Mouse (Mus musculus): Measurements from ENCODE around the gene Hnrnph1.
A peak's percentile ranks its signal among the peaks of the same experiment; 100 is the strongest.

Gene Hnrnph1

DNA sequence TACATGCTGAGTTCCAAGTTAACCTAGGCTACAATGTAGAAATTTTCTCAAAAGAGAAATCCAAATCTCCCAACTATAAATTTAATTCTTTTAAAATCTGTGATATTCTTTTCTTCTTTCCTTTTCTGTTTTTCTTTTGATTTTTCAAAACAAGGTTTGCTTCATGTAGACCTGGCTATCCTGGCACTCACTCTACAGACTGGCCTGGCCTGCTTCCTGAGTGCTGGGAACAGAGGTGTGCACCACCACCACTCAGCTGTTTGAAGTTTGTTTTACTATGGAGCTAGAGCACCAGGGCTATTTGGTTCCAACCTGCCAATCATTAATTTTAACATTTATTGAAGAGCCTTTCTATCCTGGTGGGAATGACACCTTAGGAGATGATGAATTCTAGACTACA lies 3.7 kb upstream of the Hnrnph1 start:
- no peak for DNase-seq (ENCODE audit: low spot score)

DNA sequence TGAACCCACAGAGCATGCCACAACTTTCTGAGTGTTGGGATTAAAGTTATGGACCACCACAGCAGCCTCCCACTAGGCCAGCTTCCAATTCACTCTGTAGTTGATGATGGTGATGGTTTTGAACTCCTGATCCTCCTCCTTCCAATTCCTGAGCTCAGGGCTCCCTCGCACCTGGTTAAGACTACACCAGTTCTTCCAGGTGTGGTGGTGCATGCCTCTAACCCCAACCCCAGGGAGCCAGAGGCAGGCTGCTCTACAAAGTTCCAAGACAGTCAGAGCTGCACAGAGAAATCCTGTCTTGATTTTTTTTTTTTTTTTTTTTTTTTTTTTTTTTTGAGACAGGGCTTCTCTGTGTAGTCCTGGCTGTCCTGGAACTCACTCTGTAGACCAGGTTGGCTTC lies 3.2 kb upstream of the Hnrnph1 start:
- DNase-seq (ENCODE audit: low spot score): no peak

DNA sequence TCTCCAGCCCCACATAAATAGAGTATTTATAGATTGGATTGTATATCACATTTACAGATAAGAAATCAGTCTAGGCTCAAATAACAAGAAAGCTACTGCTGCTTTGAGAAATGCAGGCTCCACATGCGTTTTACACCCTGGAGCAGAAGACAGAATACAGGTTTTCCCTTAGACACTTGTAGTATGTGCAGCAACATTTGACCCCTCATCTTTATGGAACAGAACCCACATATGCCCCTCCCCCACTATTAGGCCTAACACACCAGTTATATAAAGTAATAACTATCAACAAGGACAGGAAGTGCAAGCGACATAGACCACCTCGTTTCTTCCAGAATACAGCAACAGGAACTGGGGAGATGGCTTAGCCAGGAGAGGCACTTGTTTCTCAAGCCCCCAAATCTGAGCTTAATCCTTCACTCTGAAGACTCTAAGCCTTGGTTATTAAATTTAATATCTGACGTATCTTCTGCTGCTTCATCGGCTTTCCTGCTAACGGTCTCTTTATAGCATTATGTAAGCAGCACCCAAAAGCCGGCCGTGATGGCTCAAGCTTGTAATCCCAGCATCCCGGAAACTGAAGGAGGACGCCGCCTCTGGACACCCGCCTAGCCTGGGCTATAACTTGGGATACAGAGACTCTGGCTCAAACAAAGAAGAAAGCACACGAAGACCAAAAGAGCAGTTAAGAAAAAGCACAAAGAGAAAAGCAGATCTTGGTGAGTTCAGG lies 2.3 kb upstream of the Hnrnph1 start:
- no peak for DNase-seq (ENCODE audit: low spot score)

DNA sequence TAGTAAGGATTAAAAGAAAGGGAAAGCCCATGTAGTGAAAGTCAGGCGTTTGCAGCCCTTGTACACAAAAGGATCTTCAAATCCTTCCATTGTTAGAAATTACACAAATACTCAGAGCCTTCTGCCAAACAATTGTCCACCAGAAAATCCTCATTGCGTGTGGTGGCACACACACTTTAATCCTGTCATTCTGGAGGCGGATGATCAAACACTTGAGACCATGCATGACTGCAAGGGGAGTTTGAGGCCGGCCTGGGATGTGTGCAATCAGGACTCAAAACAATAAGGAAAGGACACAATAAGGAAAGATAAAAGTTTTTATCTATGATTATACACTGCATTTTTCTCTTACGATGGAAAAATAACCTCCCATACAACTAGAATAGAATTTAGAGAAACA lies 1.4 kb upstream of the Hnrnph1 start:
- DNase-seq (ENCODE audit: low spot score): no peak

DNA sequence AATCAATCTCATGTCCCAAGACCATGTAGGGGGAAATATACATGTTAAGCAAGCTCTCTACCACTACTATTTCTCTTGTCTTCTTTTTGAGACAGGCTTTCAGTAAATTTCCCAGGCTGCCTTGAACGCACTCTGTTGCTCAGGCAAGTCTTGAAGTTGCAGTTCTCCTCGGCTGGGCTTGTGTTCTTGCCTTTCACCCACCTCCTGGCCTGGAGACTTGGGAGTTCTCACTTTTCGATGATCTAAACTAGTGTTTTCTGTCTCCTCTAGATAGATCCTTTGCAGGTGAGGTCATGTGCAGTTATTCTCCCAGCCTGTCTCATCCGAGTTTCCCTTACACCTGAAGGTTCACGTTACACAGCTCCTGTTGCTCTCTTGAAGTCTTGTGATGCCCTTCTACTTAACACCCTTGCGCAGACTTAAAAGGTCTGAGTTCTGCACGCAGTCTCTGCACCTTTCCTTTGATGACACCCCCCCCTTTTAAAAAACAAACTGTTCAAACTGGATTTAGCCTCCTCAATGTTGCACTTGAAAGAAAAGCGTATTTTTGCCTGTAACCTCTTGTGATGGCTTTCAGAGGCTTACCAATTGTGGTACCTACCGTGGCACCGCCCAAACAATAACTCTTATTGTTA lies 517 bp upstream of the Hnrnph1 start:
- DNase-seq (ENCODE audit: low spot score): no peak

DNA sequence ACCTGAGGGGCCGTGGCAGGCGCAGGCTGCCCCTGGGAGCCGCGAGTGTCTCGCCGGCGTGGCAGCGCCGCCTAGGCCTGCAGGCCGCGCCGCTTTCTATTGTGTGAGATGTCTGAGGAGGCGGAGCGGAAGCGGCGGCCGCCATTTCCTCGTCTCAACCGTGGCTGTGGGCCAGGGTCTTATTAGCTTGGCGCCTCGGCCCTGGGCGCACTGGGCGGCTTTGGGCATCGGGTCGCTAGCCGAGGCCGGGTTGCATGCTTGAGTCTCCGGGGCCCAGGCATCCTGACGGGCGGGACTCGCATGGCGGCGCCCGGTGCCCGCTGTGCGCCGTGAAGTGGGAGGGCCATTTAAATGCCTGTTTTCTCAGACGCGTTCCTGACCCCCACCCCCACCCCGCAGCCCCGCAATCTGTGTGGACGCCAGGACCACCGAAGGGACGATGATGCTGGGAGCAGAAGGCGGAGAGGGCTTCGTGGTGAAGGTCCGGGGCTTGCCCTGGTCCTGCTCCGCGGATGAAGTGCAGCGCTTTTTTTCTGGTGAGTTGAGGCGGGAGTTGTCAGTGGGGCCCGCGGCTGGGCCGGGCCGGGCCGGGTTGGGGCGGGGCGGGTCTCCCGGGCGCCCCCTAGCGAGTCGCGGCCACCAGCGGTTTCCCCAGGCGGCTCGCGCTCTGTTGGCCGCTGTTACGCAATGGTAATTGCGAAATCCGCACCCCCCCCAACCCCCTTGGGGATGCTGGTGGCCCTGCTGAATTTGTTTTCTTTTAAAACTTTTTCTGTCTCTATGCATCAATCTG lies 1.3 kb downstream of the Hnrnph1 start:
- DNase-seq (ENCODE audit: low spot score): peak; percentile 75

DNA sequence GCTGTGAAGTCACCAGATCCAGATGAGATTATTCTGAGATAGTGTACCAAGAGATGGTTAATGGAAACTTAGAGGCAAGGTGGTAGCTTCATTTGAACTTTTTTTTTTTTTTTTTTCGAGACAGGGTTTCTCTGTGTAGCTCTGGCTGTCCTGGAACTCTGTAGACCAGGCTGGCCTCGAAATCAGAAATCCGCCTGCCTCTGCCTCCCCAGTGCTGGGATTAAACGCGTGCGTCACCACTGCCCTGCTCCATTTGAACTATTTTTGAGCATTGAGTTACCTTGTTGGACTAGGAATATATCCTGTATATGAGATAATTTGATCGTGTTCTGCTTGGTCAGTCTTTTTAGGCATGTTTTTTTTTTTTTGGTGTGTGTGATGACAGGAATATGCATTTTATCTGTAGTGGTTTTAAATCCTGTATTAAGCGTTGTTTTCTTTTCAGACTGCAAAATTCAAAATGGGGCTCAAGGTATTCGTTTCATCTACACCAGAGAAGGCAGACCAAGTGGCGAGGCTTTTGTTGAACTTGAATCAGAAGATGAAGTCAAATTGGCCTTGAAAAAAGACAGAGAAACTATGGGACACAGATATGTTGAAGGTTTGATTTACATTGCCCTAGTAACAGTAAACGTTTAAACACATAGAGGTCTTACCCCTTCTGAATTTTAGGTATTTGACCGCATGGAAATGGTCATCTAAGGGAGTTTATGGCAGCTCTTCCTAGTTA lies 2.4 kb downstream of the Hnrnph1 start:
- no peak for DNase-seq (ENCODE audit: low spot score)

DNA sequence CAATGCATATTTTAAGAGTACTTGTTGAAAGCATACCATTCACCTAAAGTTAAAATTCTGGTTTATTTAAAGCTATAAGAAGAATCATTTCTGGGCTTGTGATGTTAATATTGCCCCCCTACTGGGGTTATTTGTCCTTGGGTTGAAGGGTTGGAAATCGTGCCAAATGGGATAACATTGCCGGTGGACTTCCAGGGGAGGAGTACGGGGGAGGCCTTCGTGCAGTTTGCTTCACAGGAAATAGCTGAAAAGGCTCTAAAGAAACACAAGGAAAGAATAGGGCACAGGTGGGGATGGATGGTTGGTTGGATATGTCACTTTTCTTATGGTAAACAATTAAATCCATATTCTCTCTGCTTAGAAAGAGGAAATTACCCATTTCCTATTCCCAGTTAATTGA lies 4.5 kb downstream of the Hnrnph1 start:
- DNase-seq (ENCODE audit: low spot score): no peak

DNA sequence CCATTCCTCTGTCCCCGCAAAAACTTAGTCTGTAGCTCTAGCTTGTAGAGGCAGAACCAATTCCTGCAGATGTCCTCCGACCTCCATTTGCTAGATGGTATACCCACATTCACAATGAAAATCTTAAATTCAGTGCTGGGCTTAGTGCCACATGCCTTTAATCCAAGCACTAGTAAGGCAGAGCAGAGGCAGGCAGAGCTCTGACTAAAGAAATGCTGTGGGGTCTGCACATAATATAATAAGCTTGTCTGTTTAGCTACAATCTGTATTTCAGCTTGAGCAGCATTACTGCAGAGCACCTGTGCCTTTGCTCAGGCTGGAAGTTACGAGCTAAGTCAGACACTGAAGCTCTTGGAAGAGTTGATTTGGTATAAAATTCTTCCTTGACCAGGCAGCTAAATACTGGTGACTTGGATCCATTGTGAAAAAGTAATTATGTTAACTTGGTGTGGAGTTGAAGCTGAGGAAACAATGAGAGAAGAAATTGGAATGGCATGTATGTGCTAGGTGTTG lies 10.4 kb downstream of the Hnrnph1 start:
- DNase-seq (ENCODE audit: low spot score): no peak

DNA sequence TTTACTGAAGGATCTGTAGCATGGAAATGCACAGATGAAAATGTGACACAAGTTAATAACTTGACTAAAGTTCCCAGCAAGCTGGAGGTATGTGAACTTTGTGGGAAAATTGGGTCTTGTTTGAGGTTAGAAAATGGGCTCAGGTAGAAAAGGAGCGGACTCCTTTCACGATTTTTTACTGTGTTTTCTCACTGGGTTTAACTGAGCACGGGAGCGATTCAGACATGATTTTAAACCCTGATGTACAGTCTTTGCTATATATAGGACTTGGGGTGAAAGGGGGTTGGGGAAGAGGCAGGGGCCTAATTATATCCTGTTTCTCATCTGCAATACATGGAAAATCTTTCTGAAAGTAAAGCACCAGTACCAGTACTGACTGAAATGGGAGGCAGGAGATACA lies 10.9 kb downstream of the Hnrnph1 start:
- no peak for DNase-seq (ENCODE audit: low spot score)

DNA sequence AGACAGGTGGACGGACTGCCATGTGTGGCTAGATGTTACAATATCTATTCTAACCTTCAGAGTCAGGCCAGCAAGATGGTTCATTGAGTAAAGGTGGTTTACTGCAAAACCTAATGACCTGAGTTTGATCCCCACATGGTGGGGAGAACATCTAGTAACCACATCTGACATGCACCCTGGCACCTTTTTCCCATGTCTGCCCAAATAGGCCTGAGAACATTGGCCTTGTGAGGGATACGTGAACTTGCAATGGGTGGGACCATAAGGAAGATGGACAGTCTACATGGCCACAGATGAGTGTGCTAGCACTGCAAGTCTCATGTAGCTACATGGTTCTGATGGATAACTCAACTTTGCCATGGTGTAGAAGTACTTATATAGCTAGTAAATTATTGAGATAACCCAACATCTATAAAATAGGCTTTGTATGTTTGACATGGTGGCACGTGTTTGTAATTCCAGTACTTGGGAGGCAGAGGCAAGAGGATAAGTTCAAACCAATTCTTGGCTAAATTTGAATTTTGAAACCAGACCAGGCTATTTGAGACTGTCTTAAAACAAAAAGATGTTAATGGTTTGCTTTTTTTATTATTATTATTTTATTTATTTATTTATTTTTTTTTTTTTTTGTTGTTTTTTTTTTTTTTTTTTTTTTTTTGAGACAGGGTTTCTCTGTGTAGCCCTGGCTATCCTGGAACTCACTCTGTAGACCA lies 11.6 kb downstream of the Hnrnph1 start:
- no peak for DNase-seq (ENCODE audit: low spot score)

DNA sequence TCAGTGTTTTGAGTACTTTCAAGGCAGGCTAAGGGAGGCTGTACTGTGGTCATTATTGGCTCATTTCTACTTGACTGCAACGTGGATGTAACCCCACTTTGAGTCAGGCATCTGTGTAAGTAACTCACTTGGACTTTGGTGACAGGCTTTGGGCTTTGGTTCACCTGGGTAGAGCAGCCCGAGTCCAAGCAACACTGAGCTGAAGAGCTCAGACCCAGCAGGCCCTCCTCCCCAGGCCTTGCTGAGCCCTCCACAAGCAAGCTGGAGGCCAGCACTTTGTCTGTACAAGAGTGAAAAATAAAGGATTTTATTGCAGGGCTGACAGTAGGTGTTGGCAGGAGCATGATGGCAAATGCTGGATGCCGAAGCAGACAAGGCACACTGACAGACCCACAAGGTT lies 12.2 kb downstream of the Hnrnph1 start:
- DNase-seq (ENCODE audit: low spot score): no peak

DNA sequence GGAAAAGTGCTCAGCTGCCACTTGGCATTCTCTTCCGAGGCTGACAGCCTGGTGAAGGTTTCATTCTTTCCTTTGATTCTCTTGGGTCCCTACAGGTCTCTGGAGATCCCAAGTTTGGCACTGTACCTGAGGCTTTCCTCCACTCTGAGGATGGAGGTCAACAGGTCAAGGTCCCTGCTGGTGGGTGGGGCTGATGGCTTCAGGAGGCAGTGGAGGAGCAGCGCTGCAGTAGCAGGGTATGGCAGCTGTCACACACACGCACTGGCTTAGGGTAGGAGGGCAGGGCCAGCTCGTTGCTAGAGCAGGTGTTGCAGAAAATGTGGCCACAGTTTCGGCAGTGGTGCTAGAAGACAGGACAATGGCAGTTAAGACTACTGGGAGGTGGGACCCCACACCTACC lies 12.8 kb downstream of the Hnrnph1 start:
- no peak for DNase-seq (ENCODE audit: low spot score)

DNA sequence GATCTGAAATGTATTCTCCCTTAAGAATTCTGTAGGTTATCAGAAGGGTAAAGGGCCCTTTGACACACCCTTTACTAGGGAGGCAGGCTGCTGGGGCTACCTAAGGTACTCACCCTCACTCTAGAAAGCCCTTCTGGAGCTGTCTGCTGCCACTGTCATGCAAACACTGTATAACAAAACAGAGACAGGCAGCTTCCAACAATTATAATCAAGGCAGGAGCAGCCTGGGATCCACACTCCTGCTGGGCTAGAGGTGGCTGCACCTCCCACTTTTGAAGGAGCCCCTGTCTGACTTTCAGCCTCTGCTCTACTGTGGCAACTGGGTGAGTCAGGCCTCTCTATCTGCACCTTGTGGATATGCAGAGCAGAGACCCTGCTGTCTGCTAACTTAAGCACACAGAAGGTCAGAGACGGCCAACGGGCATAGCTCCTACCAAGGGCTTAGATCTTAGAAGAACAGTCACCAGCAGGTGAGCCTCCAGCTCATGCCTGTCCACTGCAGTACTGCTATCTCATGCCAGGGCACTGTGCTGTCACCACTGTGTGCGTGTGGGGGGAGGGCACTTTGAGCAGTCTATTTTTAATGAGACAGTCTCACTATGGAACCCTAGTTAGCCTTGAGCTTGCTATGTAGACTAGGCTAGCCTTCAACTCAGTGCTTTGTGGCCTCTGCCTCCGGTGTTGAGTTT lies 14.6 kb downstream of the Hnrnph1 start:
- DNase-seq (ENCODE audit: low spot score): no peak

DNA sequence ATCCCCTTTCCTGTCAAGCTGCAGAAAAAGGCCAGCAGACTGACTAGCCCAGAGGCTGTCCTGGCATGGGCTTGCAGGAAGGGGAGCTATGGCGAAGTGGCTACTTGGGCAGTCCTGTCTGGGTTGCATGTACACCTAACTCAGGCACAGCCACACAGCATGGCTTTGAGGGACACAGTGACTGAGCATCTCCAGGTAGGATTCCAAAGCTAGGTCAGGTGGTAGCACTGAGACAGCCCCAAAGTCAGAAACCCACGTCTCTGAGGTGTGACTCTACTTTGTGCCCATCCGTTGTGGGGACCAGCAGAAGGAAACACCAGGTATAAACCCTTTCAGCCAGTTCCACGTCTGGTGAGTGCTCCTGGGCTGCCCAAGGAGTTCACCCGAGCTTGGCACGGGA lies 16.5 kb downstream of the Hnrnph1 start:
- DNase-seq (ENCODE audit: low spot score): no peak

DNA sequence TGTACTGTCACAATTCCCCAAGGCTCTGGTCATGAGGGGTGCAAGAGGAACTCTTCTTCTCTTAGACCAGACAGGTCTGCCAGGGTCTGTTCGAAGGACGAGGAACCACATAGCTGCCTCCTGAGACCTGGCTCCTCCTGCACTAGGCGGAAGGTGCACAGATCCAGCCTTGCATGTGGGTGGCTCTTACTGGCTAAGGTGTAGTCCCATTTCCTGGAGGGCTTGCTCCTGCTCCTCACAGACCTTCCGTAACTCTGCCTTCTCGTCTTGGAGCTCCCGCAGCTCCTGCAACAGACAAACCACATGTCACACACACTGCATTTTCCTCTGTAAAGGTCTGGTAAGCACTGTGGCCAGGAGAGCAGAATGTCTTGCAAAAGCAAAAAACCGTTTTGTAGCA lies 17.9 kb downstream of the Hnrnph1 start:
- DNase-seq (ENCODE audit: low spot score): no peak

DNA sequence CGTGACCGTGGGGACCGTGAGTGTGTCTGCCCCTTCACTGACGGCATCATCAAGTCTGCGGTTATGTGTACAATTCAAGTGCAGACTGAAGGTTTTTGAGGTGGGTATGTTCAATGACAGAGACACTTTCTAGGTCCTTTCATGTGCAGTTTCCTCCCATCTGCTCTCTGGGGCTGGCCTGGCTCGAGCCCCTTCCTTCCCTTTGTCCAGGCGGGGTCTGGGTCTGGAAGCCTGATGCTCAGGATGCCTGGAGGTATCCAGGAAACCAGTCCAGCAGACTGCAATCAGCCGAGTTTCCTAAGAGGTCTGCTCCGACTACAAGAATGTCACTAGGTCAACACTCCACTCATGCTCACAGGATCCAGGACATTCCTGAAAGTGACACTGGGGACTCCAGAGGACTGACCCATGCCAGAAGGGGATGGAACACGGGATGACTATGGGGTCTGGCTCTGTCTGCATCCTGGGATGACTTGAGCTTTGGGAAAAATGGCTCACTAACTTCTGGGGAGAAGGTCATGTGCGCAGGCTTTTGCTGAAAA lies 20.0 kb downstream of the Hnrnph1 start:
- DNase-seq (ENCODE audit: low spot score): no peak

DNA sequence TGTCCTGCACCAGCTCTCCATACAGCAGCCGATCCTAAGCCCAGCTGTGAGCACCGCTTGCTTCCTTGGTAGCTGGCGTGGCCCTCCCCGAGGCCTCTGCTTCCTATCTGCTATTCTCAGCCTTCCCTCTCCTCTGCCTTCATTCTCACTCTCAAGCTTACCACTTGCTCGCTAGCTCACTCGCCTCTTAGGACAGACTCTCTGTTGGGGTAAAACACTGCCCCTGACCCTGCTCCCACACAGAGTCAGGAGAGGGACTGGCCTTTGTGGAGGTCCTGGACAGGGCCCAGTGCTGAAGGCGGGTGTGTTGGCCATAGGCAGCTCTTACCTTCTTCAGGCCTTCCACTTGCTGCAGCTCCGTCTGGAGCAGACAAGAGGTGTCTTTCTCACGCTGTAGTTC lies 20.5 kb downstream of the Hnrnph1 start:
- no peak for DNase-seq (ENCODE audit: low spot score)

DNA sequence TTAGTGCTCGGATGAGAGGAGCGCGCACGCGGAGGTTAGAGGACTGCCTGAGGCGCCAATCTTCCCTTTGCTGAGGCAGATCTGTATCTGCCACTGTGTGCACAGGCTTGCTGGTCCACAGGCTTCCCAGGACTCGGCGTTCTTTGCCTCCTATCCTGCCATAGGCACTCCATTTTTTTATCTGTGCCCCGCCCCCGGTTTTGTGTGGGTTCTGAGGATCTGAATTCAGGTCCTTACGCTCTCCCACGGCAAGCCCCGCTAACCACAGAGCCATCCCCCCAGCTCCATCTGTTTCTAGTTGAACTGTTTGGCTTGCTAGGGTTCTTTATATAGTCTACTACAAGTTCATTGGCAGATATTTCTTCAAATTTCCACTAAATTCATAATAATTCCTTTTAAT lies 22.0 kb downstream of the Hnrnph1 start:
- no peak for DNase-seq (ENCODE audit: low spot score)

DNA sequence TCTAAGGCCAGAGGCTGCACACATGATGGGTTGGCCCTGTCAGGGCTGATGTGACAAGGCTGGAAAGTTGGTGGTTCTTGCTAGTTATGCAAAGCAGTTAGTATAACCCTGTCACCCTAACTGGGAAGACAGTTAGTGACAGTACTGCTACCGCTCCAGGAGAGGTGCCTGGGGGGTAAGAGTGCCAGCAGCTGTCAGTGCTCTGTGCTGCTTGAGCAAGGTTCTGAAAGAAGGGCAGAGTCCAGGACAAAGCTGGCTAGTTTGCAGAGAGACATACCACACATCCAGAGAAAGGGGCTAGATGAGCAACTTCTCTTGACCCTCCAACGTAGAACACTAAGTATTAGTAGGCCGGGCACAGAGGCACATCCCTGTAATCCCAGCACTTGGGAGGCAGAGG lies 25.7 kb downstream of the Hnrnph1 start:
- no peak for DNase-seq (ENCODE audit: low spot score)
